Mouse (Mus musculus) ES-Bruce4 (cell line): ENCODE measurements around the gene Evx2.

Experiments
- CTCF ChIP-seq: IDR thresholded peaks from one replicate; pipeline ENCODE4 v1.8.1; 2011; ENCODE audit warnings: low read depth, low read length
- EP300 ChIP-seq: IDR thresholded peaks from 2 replicates; pipeline ENCODE4 v1.6.1; 2011; ENCODE audit warnings: low read depth, low read length; ENCODE audit not compliant: insufficient read depth
- POLR2A ChIP-seq: IDR thresholded peaks from one replicate; pipeline ENCODE4 v1.8.1; 2011; ENCODE audit warnings: low read length; ENCODE audit not compliant: insufficient read depth

GRCm38 (mm10) chr2:74688795-74689573, 29.6 kb upstream of the Evx2 start:
- TF ChIP-seq POLR2A = no peak
- TF ChIP-seq CTCF = no peak
- TF ChIP-seq EP300 = no peak
